Mouse (Mus musculus) hindbrain, embryonic 14.5 days (tissue): ENCODE data around the gene Knl1. TPM values are rescaled to one million over a fixed set of nuclear protein-coding genes. Genes with fewer than 3 reads are reported as not detected.

Experiments used
- ATAC-seq: fragments of 200-750 bp; cut with Nextera tagmentation; 2 replicates; pipeline ENCODE4 v1.8.0; 2017; ENCODE audit warnings: moderate number of reproducible peaks, mild to moderate bottlenecking, moderate TSS enrichment, moderate library complexity; ENCODE audit not compliant: low FRiP score
- DNase-seq: peaks from one replicate; pipeline ENCODE4 v3.0.0-alpha.2; 2015; ENCODE audit warnings: low spot score
- H3K27ac ChIP-seq: fragments of 300-500 bp; sonication (generic); 2 replicates; pipeline ENCODE4 v1.5.1; 2014; ENCODE audit warnings: mild to moderate bottlenecking, moderate library complexity
- H3K27me3 ChIP-seq: fragments of 300-500 bp; sonication (generic); 2 replicates; pipeline ENCODE4 v1.6.1; 2014; ENCODE audit warnings: mild to moderate bottlenecking, low read length, mixed read lengths; ENCODE audit not compliant: control insufficient read depth, insufficient read depth
- H3K36me3 ChIP-seq: fragments of 300-500 bp; sonication (generic); replicated peaks from 2 replicates; pipeline ENCODE4 v1.6.1; 2014; ENCODE audit not compliant: control insufficient read depth, insufficient read depth
- H3K4me1 ChIP-seq: fragments of 300-500 bp; sonication (generic); replicated peaks from 2 replicates; pipeline ENCODE4 v1.6.1; 2014; ENCODE audit warnings: antibody characterized with exemption, low read length, mixed read lengths; ENCODE audit not compliant: control insufficient read depth, insufficient read depth
- H3K4me2 ChIP-seq: fragments of 300-500 bp; sonication (generic); replicated peaks from 2 replicates; pipeline ENCODE4 v1.6.1; 2014; ENCODE audit warnings: mild to moderate bottlenecking, moderate library complexity
- H3K4me3 ChIP-seq: fragments of 300-500 bp; sonication (generic); replicated peaks from 2 replicates; pipeline ENCODE4 v1.5.1; 2014; ENCODE audit warnings: mild to moderate bottlenecking, low read length
- H3K9ac ChIP-seq: fragments of 300-500 bp; sonication (generic); 2 replicates; pipeline ENCODE4 v1.6.1; 2014
- H3K9me3 ChIP-seq: fragments of 300-500 bp; sonication (generic); 2 replicates; pipeline ENCODE4 v1.6.1; 2016; ENCODE audit warnings: low read length; ENCODE audit not compliant: control insufficient read depth
- WGBS: fragments of 180-500 bp; shearing (Covaris S2); extraction: QIAGEN DNeasy Blood & Tissue Kit; methylation state at CpG from one replicate; pipeline ENCODE4 v1.1.7; 2014; 5-methylcytosine and 5-hydroxymethylcytosine counted together
- polyA plus RNA-seq: library from polyadenylated mRNA; unstranded; fragments of >200 nt; fragmentation: Nextera tagmentation; extraction: Ambion mirVana; gene quantifications from 2 replicates; pipeline ENCODE4 v1.2.1, GENCODE M21; 2014

Knl1 gene
- polyA plus RNA-seq, 1 experiment from 2014 or later: 6.6 TPM

DNA sequence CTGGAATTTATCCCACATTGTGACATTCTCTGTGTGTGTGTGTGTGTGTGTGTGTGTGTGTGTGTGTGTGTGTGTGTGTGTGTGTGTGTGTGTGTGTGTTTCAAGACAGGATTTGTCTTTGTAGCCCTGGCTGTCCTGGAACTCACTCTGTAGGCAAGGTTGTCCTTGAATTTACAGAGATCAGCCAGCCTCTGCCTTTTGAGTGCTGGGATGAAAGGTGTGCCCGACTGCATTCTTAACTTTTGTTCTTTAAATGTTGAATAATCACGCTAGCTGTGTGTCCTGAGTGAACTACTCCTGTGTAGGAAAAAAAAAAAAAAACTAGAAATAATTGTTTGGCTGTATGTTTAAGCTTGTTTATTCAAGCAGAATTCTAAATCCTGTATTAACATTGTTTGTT lies 39.2 kb downstream of the Knl1 start:
- no peaks in the 10 kb centered on the region for H3K27me3 ChIP-seq
- no peaks in the 10 kb centered on the region for H3K9me3 ChIP-seq
- WGBS: 95% methylated on average over 2 of the region's 2 CpGs
- H3K9ac ChIP-seq: no peak overlapping the region
- no peak overlapping the region for H3K27ac ChIP-seq
- no peaks in the 10 kb centered on the region; the same call in 1 of the 2 replicates for H3K36me3 ChIP-seq
- ATAC-seq (no peak), DNase-seq (no peak)
- H3K4me2 ChIP-seq: no peak overlapping the region
- no peaks in the 10 kb centered on the region for H3K4me1 ChIP-seq
- H3K4me3 ChIP-seq: no peak overlapping the region

DNA sequence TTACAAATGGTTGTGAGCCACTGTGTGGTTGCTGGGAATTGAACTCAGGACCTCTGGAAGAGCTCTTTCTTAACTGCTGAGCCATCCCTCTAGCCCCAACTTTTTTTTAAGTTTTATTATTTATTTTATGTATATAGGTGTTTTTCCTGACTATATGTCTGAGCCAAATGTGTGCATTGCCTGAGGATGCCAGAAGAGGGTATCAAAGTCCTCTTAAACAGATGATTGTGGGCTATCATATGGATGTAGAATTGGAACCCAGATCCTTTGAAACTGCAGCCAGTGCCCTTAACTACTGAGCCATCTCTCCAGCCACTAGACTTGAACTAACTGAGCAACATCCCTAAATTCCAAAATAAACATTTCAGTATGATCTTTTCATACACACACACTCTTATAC lies 54.6 kb downstream of the Knl1 start:
- no peak for DNase-seq
- Histone ChIP-seq H3K27ac (no peak overlapping the region), H3K4me2 (no peak overlapping the region), H3K4me1 (no peaks in the 10 kb centered on the region), H3K27me3 (no peaks in the 10 kb centered on the region), H3K4me3 (no peak overlapping the region), H3K9me3 (no peaks in the 10 kb centered on the region), H3K36me3 (0 out of 2 replicates have a peak, but pooled peaks cover 4% of the 10 kb centered on the region), H3K9ac (no peak overlapping the region)
- ATAC-seq: no peak

- Histone ChIP-seq H3K4me3 (no peak overlapping the region), H3K4me2 (no peak overlapping the region), H3K27me3 (no peaks in the 10 kb centered on the region), H3K27ac (no peak overlapping the region), H3K36me3 (0 out of 2 replicates have a peak, but pooled peaks cover 4% of the 10 kb centered on the region), H3K9me3 (no peaks in the 10 kb centered on the region), H3K4me1 (no peaks in the 10 kb centered on the region), H3K9ac (no peak overlapping the region)
- DNase-seq (no peak), ATAC-seq (no peak)
- WGBS: 83% methylated on average over 5 of the region's 5 CpGs
Measured at GRCm38 (mm10) chr2:119106583-119106982, 59.7 kb downstream of the Knl1 start.

DNA sequence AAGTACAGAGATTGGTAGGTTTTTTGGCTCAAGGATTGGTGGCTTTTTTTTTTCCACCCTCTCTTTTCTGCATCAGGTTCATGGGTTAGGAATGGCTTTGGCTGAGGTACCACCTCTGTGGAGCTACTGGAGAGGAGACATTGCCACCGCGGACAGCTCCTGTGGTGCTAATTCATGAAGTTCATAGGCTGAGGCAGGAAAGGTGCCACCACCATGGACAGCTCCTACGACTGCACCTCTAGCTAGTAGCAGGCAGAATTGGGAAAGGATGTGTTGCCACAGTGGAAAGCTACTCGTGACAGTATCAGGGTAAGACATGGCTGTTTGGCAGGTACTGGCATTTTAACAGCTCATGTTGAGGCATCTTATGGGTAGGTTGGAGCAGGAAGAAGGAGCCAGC lies 61.6 kb downstream of the Knl1 start:
- 64% methylated on average over 4 of the region's 4 CpGs for WGBS
- DNase-seq (no peak), ATAC-seq (no peak)
- Histone ChIP-seq H3K4me1 (peaks cover 5% of the 10 kb centered on the region; the same call in 1 of the 2 replicates), H3K27ac (no peak overlapping the region), H3K9me3 (no peaks in the 10 kb centered on the region), H3K9ac (no peak overlapping the region), H3K27me3 (no peaks in the 10 kb centered on the region), H3K4me2 (no peak overlapping the region), H3K4me3 (no peak overlapping the region), H3K36me3 (no peaks in the 10 kb centered on the region)

DNA sequence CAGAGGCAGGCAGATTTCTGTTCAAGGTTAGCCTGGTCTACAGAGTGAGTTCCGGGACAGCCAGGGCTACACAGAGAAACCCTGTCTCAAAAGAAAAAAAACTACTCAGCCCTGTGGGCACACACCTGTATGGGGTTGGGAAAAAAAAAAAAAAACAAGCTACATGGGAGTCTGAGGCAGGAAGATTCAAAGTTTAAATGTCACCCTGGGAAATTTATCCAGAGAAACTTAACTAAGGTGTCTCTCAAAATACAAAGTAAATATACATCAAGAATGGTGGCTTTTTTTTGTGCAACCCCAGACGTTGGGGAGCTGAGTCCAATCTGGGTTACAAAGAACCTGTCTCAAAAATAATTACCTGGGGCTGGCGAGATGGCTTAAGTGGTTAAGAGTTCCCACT lies 64.1 kb downstream of the Knl1 start:
- no peaks in the 10 kb centered on the region for H3K27me3 ChIP-seq
- no peak overlapping the region for H3K9ac ChIP-seq
- H3K36me3 ChIP-seq: no peaks in the 10 kb centered on the region
- H3K9me3 ChIP-seq: no peaks in the 10 kb centered on the region
- peaks cover 5% of the 10 kb centered on the region; the same call in 1 of the 2 replicates for H3K4me1 ChIP-seq
- no peak overlapping the region for H3K4me3 ChIP-seq
- no peak for DNase-seq
- H3K4me2 ChIP-seq: no peak overlapping the region
- 92% methylated on average over 3 of the region's 3 CpGs for WGBS
- no peak for ATAC-seq
- no peak overlapping the region for H3K27ac ChIP-seq

DNA sequence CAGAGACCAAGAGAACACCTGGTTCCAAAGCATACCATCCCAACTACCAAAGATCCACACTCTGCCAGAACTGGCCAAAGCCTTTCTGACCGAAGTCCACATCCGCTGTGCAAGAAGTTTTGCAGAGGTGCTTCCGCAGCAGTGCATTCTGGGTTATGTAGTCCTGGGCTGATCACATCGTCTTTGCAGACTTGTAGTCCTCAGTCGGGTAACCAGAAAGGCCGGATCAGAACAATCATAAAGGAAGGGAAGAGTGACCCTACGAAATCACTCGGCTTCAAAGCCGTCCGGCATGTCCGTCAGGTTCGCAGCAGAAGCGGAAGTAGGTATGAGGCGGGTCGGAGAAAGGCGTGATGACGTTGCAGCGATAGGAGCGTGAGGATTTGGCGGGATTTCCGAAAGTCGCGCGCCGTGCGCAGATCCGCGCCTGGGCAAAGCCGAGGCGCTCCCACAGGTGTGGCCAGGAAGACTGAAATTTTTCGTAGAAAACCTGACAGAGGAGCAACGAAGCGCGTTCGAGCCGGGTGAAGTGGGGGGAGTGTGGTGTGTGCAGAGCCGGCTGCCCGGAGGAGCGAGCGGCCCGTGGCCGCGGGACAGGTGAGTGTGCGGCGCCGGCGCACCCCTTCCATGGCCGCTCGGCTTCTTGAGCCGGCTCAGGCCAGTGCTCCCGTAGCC lies 65.7 kb downstream of the Knl1 start, which contains the start of gene Rad51:
Rad51 (plus strand) TSS at position 356 of the 675 bp plus-strand sequence.
- Histone ChIP-seq H3K9ac (peak within 1 kb of the TSS; percentile 64), H3K36me3 (no peaks in the 10 kb centered on the region), H3K27me3 (no peaks in the 10 kb centered on the region), H3K4me3 (peak within 1 kb of the TSS; percentile 52), H3K9me3 (no peaks in the 10 kb centered on the region), H3K4me2 (peak within 1 kb of the TSS; percentile 98), H3K4me1 (peaks cover 5% of the 10 kb centered on the region; the same call in 1 of the 2 replicates), H3K27ac (peak within 1 kb of the TSS; percentile 86)
- DNase-seq: peak; percentile 85
- ATAC-seq: peak; percentile 95
- 1% methylated on average over 51 of the region's 51 CpGs for WGBS

DNA sequence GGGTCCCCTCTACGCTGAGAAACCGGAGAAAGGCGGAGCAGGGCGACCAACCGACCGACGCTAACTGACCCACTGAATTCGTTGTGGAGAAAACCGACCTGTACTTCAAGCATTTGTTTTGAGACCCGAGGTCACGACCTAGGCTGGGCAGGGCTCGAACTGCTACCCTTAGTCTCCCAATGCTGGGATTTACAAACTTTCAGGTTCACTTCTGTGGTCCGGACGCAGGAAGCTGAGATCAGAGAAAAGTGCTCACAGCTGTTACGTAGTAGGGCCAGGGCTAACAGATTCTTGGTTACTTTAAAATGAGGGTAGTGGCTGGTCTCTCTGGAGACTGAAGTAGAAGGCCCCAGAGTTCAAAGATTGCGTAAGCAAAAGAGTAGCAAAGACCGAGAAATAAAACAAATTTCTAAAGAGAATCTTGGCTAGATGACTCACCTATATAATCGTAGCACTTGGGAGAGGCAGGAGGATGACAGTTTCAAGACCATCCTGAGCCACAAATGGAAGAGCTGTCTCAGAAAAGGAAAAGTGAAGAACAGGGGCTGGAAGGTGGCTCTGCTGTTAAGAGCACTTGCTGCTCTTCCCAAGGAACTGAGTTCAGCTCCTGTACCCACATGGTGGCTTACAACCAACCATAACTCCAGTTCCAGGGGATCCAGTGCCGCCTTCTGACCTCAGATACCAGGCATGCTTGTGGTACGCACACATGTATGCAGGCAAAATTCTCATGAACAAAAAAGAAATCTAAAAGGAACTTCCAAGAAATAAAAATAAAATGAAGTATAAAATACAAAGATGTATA lies 66.4 kb downstream of the Knl1 start:
- Histone ChIP-seq H3K9me3 (no peaks in the 10 kb centered on the region), H3K4me2 (peak overlapping the region; percentile 98), H3K4me1 (peaks cover 5% of the 10 kb centered on the region; the same call in 1 of the 2 replicates), H3K36me3 (no peaks in the 10 kb centered on the region), H3K27ac (no peak overlapping the region), H3K27me3 (no peaks in the 10 kb centered on the region), H3K4me3 (peak overlapping the region; percentile 52), H3K9ac (peak overlapping the region; percentile 64)
- DNase-seq: no peak
- 16% methylated on average over 20 of the region's 20 CpGs for whole genome bisulfite sequencing
- ATAC-seq: no peak; the same call in 1 of the 2 replicates

DNA sequence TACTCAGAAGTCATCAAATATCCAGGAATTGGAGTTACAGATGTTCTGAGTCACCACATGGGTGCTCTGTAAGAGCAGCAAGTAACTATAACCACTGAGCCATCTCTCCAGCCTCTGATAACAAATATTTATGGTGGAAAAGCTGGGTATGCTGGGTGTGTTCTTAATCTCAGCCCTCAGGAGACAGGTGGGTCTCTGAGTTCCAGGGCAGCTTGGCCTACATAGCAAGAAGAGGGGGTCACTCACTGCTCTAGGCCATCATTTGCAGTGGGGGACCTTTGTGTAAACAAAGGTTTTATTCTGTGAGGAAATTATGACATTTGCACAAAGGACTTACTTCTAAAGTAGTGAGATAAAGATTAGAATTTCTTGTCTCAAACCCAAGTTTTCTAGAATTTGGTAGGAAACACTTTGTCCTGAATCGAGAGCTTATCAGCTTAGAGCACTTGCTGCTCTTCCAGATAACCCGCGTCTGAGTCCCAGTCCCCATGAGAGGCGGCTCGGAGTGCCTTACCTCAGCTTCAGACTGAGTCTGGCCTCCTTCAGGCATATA lies 89.5 kb downstream of the Knl1 start:
- ATAC-seq (no peak), DNase-seq (no peak)
- Histone ChIP-seq H3K9ac (no peak overlapping the region), H3K4me3 (no peak overlapping the region), H3K4me2 (no peak overlapping the region), H3K36me3 (peaks cover 66% of the 10 kb centered on the region), H3K9me3 (no peaks in the 10 kb centered on the region), H3K27ac (no peak overlapping the region), H3K4me1 (no peaks in the 10 kb centered on the region), H3K27me3 (no peaks in the 10 kb centered on the region)
- 88% methylated on average over 5 of the region's 5 CpGs for WGBS

GRCm38 (mm10) chr2:119145199-119145598 lies 98.3 kb downstream of the Knl1 start:
- 95% methylated on average over 2 of the region's 2 CpGs for WGBS
- H3K27me3 ChIP-seq: no peaks in the 10 kb centered on the region
- no peak overlapping the region for H3K4me2 ChIP-seq
- no peak overlapping the region for H3K4me3 ChIP-seq
- ATAC-seq: no peak
- H3K36me3 ChIP-seq: peaks cover 99% of the 10 kb centered on the region
- H3K9me3 ChIP-seq: no peaks in the 10 kb centered on the region
- DNase-seq: no peak
- no peak overlapping the region for H3K9ac ChIP-seq
- no peak overlapping the region for H3K27ac ChIP-seq
- no peaks in the 10 kb centered on the region for H3K4me1 ChIP-seq
